Mouse (Mus musculus) layer of hippocampus, adult 2 months (tissue): Measurements from ENCODE around the gene Spz1. TPM values are rescaled to one million over a fixed set of nuclear protein-coding genes. Genes with fewer than 3 reads are reported as not detected.
"Not testable (repeated sequence)": the region's sequence is repeated elsewhere in the genome, so short reads cannot be mapped to it uniquely, and the experiment has no call there.

Experiments used
- DNase-seq, 2 experiments: peaks; one replicate each; pipeline ENCODE4 v3.0.0; 2022; ENCODE audit warnings: low spot score in 2 of 2
- H3K27ac ChIP-seq: fragments of 200-600 bp; 2 replicates; pipeline ENCODE4 v1.8.1; 2022
- H3K4me3 ChIP-seq: fragments of 200-600 bp; 2 replicates; pipeline ENCODE4 v1.8.1; 2022; ENCODE audit warnings: mild to moderate bottlenecking
- CTCF ChIP-seq: fragments of 200-600 bp; conservative IDR thresholded peaks from 2 replicates; pipeline ENCODE4 v1.8.1; 2022; ENCODE audit warnings: antibody characterized with exemption, mild to moderate bottlenecking, moderate library complexity
- long read RNA-seq, 2 experiments: library from polyadenylated mRNA; stranded (forward); transcript quantifications; one replicate each; pipeline ENCODE4 v2.0.0; 2021; ENCODE audit warnings: borderline mapping rate in 2 of 2
- total RNA-seq, 2 experiments: library from RNA; stranded (reverse); gene quantifications; 2 replicates each; pipeline ENCODE4 v1.2.3; 2021

The Spz1 gene
- total RNA-seq = not detected
- long read RNA-seq, experiment 1 = 0 reads
- long read RNA-seq, experiment 2 = 0 reads

DNA sequence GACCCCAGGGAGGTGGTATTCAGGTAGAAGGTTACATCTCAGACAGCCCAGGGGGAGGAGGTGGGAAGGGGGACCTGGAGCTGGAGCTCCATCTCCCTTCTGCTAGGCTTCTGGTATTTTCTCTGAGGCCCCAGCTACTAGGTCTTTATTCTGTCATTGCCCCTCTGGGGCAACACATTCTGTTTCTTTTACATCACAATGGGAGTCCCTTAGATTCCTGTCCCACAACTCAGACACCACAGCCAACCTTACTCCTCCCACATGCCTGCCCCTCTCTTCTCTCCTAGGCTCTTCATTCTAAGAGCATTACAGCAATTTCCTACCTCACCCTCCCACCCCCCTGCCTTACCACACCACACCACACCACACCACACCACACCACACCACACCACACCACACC lies at the start of gene Spz1:
TSS of gene Spz1 (minus strand) at position 101 of the 400 bp plus-strand sequence.
- no peak within 1 kb of the TSS for H3K4me3 ChIP-seq
- no peak for TF ChIP-seq CTCF
- DNase-seq = no peak

DNA sequence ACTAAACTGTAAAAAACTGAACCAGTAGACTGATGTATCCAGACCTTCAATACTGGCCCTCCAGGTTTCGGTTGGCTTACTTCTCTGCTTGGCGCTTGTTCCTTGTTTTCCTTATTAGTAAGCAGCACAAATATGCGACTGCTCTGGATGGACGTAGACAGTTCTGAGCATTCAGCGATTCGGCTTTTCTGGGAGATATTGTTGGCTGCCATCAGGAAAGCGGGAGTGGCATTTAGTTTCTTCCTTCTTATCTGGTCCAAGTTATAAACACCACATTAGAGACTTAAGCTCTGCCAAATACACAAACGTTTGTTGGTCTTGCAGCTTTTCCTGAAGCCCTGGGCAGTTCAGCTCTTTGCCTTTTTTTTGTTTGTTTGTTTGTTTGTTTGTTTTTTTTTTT lies 40.5 kb upstream of the Spz1 start:
- DNase-seq = no peak
- no peak overlapping the region for H3K27ac ChIP-seq
- no peak overlapping the region for H3K4me3 ChIP-seq
- no peak for TF ChIP-seq CTCF

More for the DNA sequence above, at the start of gene Spz1:
- H3K27ac ChIP-seq = no peak within 1 kb of the TSS

DNA sequence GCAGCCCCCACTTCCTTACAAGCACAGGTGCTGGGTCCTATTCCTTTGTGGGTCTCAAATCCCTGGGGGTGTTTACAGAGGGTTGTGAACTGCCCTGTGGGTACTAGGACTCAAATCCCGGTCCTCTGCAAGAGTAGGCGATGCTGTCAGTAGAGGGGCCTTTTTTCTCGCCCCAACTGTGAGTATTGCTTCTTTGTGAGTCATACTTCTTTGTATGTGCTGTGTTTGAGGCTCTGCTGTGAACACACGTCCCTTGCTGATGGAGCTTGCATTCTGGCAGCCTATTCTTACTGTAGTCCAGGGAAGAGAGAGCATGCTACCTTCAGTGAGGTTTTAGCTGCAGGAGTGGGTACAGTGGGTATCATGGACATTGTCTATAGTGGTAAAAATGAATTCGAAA lies 39.2 kb upstream of the Spz1 start:
- TF ChIP-seq CTCF = no peak
- peak overlapping the region; percentile 22; the same call in 1 of the 2 replicates for H3K4me3 ChIP-seq

DNA sequence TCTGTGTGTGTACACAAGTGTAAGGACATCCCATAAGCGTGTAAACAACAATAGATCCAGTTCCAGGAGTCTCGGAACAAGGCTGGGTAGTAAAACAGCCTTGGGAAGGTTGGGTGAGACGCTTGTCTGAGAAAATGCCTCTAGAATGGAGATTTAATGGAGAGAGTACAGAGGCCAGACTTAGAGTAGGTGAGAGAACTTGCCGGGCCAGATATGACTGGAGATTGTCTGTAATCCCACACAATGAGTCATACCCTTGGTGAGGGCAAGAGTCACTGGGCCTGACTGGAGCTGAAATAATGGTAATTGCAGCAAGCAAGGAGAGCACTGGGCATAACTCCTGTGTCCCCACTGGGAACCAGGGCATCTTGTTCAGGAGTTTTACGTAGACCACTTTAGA lies 37.1 kb upstream of the Spz1 start:
- Histone ChIP-seq H3K27ac (peak overlapping the region; percentile 93), H3K4me3 (peak overlapping the region; percentile 99)
- no peak for TF ChIP-seq CTCF
- no peak for DNase-seq

More for the DNA sequence above, 39.2 kb upstream of the Spz1 start:
- no peak for DNase-seq
- no peak overlapping the region for H3K27ac ChIP-seq

DNA sequence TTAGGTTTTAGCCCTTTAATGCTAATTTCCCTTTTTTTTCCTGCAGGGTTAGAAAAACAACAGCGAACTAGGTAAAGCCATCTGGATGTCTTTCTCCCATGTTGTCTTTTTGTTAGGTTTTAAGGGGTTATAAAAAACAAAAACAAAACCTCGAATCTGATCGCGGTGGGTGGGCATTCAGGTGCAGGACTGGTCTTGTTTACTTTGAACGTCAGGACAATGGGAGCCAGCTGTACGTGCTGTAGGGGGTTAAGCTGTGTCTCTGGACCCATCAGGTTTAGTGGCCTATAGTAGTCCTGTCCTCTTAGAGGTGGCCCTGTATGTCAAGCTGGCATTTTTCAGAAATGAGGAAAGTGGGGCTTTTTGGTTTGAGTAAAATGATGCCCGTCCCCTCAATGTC lies 35.9 kb upstream of the Spz1 start:
- DNase-seq = no peak
- TF ChIP-seq CTCF = no peak
- Histone ChIP-seq H3K4me3 (peak overlapping the region; percentile 99), H3K27ac (peak overlapping the region; percentile 93)

DNA sequence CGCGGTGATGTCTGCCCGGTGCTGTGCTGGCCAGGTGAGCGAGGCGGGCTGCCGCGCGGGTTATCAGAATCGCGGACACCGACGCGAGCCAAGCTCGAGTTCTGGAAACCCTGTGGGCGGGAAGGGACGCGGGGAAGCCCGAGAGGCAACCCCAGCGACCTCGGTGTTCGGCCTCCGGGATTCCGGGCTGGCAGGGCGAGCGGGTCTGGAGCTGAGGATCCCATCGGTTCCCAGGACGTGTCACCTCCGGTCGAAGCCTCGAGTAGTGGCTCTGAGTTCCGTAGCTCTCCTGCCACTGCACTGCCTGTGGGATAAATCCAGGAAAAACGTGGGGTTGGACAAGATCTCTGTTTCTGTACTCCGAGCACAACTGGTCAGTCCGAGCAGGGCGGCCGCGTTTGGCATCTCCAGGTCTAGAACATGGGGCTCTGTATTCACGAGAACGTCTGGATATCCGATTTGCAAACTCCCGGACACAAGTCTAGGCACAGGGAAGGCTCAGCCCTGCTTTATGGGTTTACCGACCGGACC lies 35.3 kb upstream of the Spz1 start:
- no peak for TF ChIP-seq CTCF
- peak overlapping the region; percentile 99 for H3K4me3 ChIP-seq
- peak in 1 of 2 experiments; percentile 39 for DNase-seq
- H3K27ac ChIP-seq = peak overlapping the region; percentile 93

DNA sequence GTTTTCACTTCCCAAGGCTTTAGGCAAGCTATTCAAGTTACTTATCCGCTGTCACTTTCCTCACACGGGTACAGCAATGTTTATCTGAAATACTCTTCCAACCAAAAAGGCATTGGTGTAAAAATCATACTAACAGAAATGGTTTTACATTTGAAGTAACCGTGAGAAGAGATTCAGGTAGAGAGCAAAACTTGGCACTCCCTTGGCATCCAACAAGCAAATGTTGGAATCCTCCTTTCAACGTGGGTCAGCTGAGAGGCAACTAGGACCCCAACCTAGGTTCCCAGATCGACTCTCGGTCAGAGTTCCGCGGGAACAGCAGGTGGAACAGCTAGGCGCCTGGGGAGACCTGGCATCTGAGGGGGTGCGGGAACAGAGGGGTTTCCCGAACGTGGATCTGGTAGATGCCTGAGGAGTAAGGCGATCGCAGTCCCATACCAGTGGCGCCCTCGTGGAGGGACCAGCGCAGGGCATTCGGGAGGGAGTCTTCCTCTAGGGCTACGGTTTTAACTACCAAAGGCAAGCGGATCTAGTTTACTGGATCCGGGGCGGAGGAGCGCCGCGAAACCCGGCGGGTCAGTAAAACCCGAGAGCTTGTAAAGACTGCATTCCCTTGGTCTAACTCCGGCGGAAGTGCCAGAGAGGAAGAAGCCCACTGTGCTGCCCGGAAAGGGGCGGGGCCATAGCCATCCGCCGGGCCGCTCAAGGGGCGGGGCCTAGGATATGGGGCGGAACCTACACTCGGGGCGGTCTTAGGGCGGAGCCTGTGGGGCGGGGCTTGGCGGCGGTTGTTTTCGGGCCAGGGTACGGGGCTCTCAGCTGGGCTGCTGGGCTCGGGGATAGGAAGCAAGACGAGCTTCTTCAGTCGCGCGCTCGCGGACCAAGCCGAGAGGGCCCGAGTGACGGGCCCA lies 34.6 kb upstream of the Spz1 start, which contains the start of gene Serinc5:
TSS of gene Serinc5 (plus strand) at position 781 of the 911 bp plus-strand sequence.
- peak; percentile 43 for TF ChIP-seq CTCF
- DNase-seq = peak; percentile 96 to 98
- H3K27ac ChIP-seq = peak within 1 kb of the TSS; percentile 93
- H3K4me3 ChIP-seq = peak within 1 kb of the TSS; percentile 99

DNA sequence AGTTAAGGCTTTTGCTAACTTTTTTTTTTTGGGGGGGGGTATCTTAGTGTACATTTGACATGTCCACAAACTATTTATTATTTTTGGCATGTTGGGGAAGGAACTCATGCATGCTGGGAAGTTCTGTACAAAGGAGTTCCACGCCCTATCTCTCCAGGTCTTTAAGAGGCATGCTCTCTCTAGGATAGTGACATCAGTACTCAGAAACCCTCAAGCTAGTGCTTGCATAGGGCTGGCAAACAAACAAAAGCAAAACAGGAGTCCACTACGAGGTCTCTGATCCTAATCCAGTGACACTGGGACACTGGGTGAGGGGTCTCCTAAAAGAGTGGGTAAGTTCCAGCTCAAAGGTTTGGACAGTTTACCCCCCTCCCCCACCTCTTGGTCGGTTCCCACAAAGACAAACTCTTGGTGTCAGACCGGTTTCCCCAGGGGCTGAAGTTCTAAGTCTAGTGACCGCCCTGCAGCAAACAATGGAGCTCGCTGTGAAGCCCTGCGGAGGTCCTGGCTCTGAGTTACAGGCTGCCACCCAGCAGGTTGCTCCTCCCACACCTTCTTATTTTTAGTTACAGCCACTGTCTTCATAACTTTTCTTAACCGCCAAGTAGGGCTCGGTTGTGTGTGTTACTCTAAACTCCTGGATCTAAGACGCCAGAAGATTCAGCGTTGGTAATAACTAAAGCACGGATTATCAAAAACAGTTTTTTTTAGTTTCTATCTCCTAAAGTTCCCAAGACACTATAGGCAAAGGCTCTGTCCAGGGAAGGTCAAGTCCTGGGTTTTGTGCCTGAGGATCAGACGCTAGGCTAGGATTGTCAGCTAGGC lies 33.7 kb upstream of the Spz1 start:
- Histone ChIP-seq H3K27ac (peak overlapping the region; percentile 93), H3K4me3 (peak overlapping the region; percentile 99)
- DNase-seq = no peak
- TF ChIP-seq CTCF = no peak

DNA sequence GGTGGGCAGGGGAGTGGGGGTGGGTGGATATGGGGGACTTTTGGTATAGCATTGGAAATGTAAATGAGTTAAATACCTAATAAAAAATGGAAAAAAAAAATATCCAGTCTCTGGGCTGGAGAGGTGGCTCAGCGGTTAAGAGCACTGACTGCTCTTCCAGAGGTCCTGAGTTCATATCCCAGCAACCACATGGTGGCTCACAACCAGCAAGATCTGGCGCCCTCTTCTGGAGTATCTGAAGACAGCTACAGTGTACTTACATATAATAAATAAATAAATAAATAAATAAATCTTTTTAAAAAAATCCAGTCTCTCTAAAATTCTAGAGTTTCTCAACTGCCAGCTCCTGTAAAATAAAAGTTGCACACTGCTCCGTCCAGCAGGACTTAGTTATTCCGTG lies 29.3 kb upstream of the Spz1 start:
- H3K4me3 ChIP-seq, DNase-seq, H3K27ac ChIP-seq: not testable (repeated sequence)
- TF ChIP-seq CTCF = peak; percentile 46

DNA sequence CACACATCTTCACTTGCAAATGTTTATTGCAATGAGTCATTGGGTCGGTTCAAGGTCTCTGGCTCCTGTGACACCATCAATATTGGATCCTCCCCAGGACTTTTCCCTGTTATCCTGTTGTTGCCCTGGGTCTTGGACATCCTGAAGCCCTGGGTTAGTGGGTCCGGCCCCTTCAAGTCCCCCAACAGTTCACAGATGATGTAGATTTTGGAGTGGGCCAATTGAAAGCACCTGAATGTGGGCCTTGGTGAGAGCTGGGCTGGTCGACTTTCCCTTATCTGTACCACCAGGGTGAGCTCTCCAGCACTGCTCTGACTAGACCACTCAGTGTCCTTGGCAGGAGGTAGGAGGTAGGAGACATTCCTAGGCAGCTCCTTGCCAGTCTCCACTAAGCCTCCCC lies 19.5 kb upstream of the Spz1 start:
- no peak for TF ChIP-seq CTCF
- DNase-seq = no peak
- Histone ChIP-seq H3K27ac (no peak overlapping the region), H3K4me3 (no peak overlapping the region)

DNA sequence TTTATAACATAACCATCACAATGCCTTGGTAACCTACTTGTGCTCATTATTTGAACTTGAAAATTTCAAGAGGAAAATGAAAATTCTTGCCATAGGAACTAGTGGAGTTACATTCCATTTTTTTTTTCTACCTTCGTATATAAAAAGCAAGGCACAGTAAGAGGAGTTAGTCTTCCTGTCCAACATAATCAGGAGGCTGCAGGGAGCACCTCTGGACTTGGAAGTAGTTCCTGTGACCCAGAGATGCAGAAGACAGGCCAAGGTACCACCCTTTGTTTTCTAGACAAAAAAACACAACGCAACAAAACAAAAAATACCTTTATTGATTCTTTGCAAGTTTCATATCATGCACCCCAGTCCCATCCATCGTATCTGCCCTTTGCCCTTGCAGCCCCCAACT lies 18.9 kb upstream of the Spz1 start:
- Histone ChIP-seq H3K4me3 (no peak overlapping the region), H3K27ac (no peak overlapping the region)
- no peak for DNase-seq
- no peak for TF ChIP-seq CTCF

DNA sequence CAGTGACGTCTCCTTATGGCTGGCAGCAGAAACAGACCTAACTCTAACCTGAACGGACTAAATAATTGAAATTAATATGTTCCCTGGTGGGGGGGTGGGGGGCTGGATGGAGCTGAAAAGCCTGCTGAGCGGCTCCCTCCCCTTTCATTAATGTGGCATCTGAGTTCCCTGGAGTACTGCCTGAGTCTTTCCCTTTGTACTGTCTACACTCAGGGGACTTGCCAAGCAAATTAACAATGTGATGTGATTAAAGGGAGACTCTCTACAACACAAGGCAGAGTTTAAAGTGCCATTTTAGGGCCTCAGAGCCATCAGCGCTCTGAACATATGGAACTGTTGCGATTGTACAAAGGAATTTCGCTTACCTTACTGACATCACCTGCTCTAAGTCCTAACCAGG lies 18.5 kb upstream of the Spz1 start:
- Histone ChIP-seq H3K27ac (no peak overlapping the region), H3K4me3 (no peak overlapping the region)
- no peak for TF ChIP-seq CTCF
- no peak for DNase-seq
